Mouse (Mus musculus): ENCODE results near the gene Ofcc1. TPM values are rescaled to one million over a fixed set of nuclear protein-coding genes. Genes with fewer than 3 reads are reported as not detected.

Gene Ofcc1
- polyA plus RNA-seq, 1 experiment from 2014 or later, result not detected

GRCm38 (mm10) chr13:40171775-40172174 lies 189.5 kb downstream of the Ofcc1 start:
- Histone ChIP-seq H3K4me1 (ENCODE audit: control insufficient read depth, insufficient read depth, low read length) (no peaks in the 10 kb centered on the region), H3K27me3 (replicated peaks; ENCODE audit: control insufficient read depth, insufficient read depth, low read length) (no peaks in the 10 kb centered on the region), H3K36me3 (ENCODE audit: control insufficient read depth, insufficient read depth, low read length) (no peaks in the 10 kb centered on the region), H3K4me3 (ENCODE audit: low read depth, low read length) (no peak overlapping the region), H3K9me3 (ENCODE audit: control insufficient read depth, low read length) (no peaks in the 10 kb centered on the region), H3K4me2 (ENCODE audit: low read depth, low read length) (no peak overlapping the region), H3K9ac (ENCODE audit: low read depth, low read length) (no peak overlapping the region), H3K27ac (replicated peaks; ENCODE audit: low read depth, low read length) (no peak overlapping the region)
- WGBS, result 85% methylated on average over 4 of the region's 4 CpGs
- DNase-seq (ENCODE audit: low spot score) (no peak), ATAC-seq (ENCODE audit: low read depth) (no peak)

GRCm38 (mm10) chr13:40167871-40168270 lies 193.4 kb downstream of the Ofcc1 start:
- no peak for DNase-seq (ENCODE audit: low spot score)
- H3K27ac ChIP-seq (replicated peaks; ENCODE audit: low read depth, low read length), result no peak overlapping the region
- H3K9ac ChIP-seq (ENCODE audit: low read depth, low read length), result no peak overlapping the region
- no peak overlapping the region for H3K4me2 ChIP-seq (ENCODE audit: low read depth, low read length)
- no peak overlapping the region for H3K4me3 ChIP-seq (ENCODE audit: low read depth, low read length)
- H3K36me3 ChIP-seq (ENCODE audit: control insufficient read depth, insufficient read depth, low read length), result no peaks in the 10 kb centered on the region
- 29% methylated on average over 7 of the region's 7 CpGs for WGBS
- ATAC-seq (ENCODE audit: low read depth), result no peak
- H3K4me1 ChIP-seq (ENCODE audit: control insufficient read depth, insufficient read depth, low read length), result no peaks in the 10 kb centered on the region
- no peaks in the 10 kb centered on the region for H3K27me3 ChIP-seq (replicated peaks; ENCODE audit: control insufficient read depth, insufficient read depth, low read length)
- no peaks in the 10 kb centered on the region for H3K9me3 ChIP-seq (ENCODE audit: control insufficient read depth, low read length)

GRCm38 (mm10) chr13:40155466-40155865 lies 205.8 kb downstream of the Ofcc1 start:
- Histone ChIP-seq H3K27me3 (replicated peaks; ENCODE audit: control insufficient read depth, insufficient read depth, low read length) (no peaks in the 10 kb centered on the region), H3K4me1 (ENCODE audit: control insufficient read depth, insufficient read depth, low read length) (no peaks in the 10 kb centered on the region), H3K9ac (ENCODE audit: low read depth, low read length) (no peak overlapping the region), H3K9me3 (ENCODE audit: control insufficient read depth, low read length) (no peaks in the 10 kb centered on the region), H3K4me2 (ENCODE audit: low read depth, low read length) (no peak overlapping the region), H3K36me3 (ENCODE audit: control insufficient read depth, insufficient read depth, low read length) (no peaks in the 10 kb centered on the region), H3K27ac (replicated peaks; ENCODE audit: low read depth, low read length) (no peak overlapping the region), H3K4me3 (ENCODE audit: low read depth, low read length) (no peak overlapping the region)
- 43% methylated on average over 3 of the region's 3 CpGs for WGBS
- DNase-seq (ENCODE audit: low spot score) (no peak), ATAC-seq (ENCODE audit: low read depth) (no peak)

GRCm38 (mm10) chr13:40139906-40140305 lies 221.3 kb downstream of the Ofcc1 start:
- ATAC-seq (ENCODE audit: low read depth) (no peak), DNase-seq (ENCODE audit: low spot score) (no peak)
- Histone ChIP-seq H3K27ac (replicated peaks; ENCODE audit: low read depth, low read length) (no peak overlapping the region), H3K4me2 (ENCODE audit: low read depth, low read length) (no peak overlapping the region), H3K4me3 (ENCODE audit: low read depth, low read length) (no peak overlapping the region), H3K9me3 (ENCODE audit: control insufficient read depth, low read length) (no peaks in the 10 kb centered on the region), H3K4me1 (ENCODE audit: control insufficient read depth, insufficient read depth, low read length) (no peaks in the 10 kb centered on the region), H3K36me3 (ENCODE audit: control insufficient read depth, insufficient read depth, low read length) (no peaks in the 10 kb centered on the region), H3K9ac (ENCODE audit: low read depth, low read length) (no peak overlapping the region), H3K27me3 (replicated peaks; ENCODE audit: control insufficient read depth, insufficient read depth, low read length) (no peaks in the 10 kb centered on the region)
- WGBS, result 82% methylated on average over 4 of the region's 4 CpGs

GRCm38 (mm10) chr13:40136096-40136495 lies 225.2 kb downstream of the Ofcc1 start:
- H3K9me3 ChIP-seq (ENCODE audit: control insufficient read depth, low read length), result no peaks in the 10 kb centered on the region
- no peak overlapping the region for H3K9ac ChIP-seq (ENCODE audit: low read depth, low read length)
- no peaks in the 10 kb centered on the region; the same call in 1 of the 2 replicates for H3K4me1 ChIP-seq (ENCODE audit: control insufficient read depth, insufficient read depth, low read length)
- 32% methylated on average over 3 of the region's 3 CpGs for WGBS
- no peaks in the 10 kb centered on the region for H3K36me3 ChIP-seq (ENCODE audit: control insufficient read depth, insufficient read depth, low read length)
- H3K4me3 ChIP-seq (ENCODE audit: low read depth, low read length), result no peak overlapping the region
- ATAC-seq (ENCODE audit: low read depth) (no peak), DNase-seq (ENCODE audit: low spot score) (peak; percentile 6)
- H3K27ac ChIP-seq (replicated peaks; ENCODE audit: low read depth, low read length), result no peak overlapping the region
- H3K4me2 ChIP-seq (ENCODE audit: low read depth, low read length), result no peak overlapping the region
- no peaks in the 10 kb centered on the region for H3K27me3 ChIP-seq (replicated peaks; ENCODE audit: control insufficient read depth, insufficient read depth, low read length)

- no peaks in the 10 kb centered on the region for H3K36me3 ChIP-seq (ENCODE audit: control insufficient read depth, insufficient read depth, low read length)
- no peak overlapping the region for H3K27ac ChIP-seq (replicated peaks; ENCODE audit: low read depth, low read length)
- H3K4me2 ChIP-seq (ENCODE audit: low read depth, low read length), result no peak overlapping the region
- no peaks in the 10 kb centered on the region for H3K9me3 ChIP-seq (ENCODE audit: control insufficient read depth, low read length)
- no peak overlapping the region for H3K4me3 ChIP-seq (ENCODE audit: low read depth, low read length)
- H3K27me3 ChIP-seq (replicated peaks; ENCODE audit: control insufficient read depth, insufficient read depth, low read length), result no peaks in the 10 kb centered on the region
- WGBS, result 47% methylated on average over 12 of the region's 12 CpGs
- DNase-seq (ENCODE audit: low spot score) (no peak), ATAC-seq (ENCODE audit: low read depth) (no peak)
- no peak overlapping the region for H3K9ac ChIP-seq (ENCODE audit: low read depth, low read length)
- no peaks in the 10 kb centered on the region; the same call in 1 of the 2 replicates for H3K4me1 ChIP-seq (ENCODE audit: control insufficient read depth, insufficient read depth, low read length)
Observed at GRCm38 (mm10) chr13:40135670-40136069, 225.6 kb downstream of the Ofcc1 start.

GRCm38 (mm10) chr13:40123868-40124267 lies 237.4 kb downstream of the Ofcc1 start:
- no peak overlapping the region for H3K4me2 ChIP-seq (ENCODE audit: low read depth, low read length)
- no peaks in the 10 kb centered on the region for H3K9me3 ChIP-seq (ENCODE audit: control insufficient read depth, low read length)
- H3K27me3 ChIP-seq (replicated peaks; ENCODE audit: control insufficient read depth, insufficient read depth, low read length), result no peaks in the 10 kb centered on the region
- ATAC-seq (ENCODE audit: low read depth) (no peak), DNase-seq (ENCODE audit: low spot score) (no peak)
- no peaks in the 10 kb centered on the region for H3K4me1 ChIP-seq (ENCODE audit: control insufficient read depth, insufficient read depth, low read length)
- H3K9ac ChIP-seq (ENCODE audit: low read depth, low read length), result no peak overlapping the region
- no peak overlapping the region for H3K27ac ChIP-seq (replicated peaks; ENCODE audit: low read depth, low read length)
- H3K4me3 ChIP-seq (ENCODE audit: low read depth, low read length), result no peak overlapping the region
- WGBS, result 76% methylated on average over 2 of the region's 2 CpGs
- H3K36me3 ChIP-seq (ENCODE audit: control insufficient read depth, insufficient read depth, low read length), result no peaks in the 10 kb centered on the region

GRCm38 (mm10) chr13:40112336-40112735 lies 248.9 kb downstream of the Ofcc1 start:
- Histone ChIP-seq H3K27ac (replicated peaks; ENCODE audit: low read depth, low read length) (no peak overlapping the region), H3K4me3 (ENCODE audit: low read depth, low read length) (no peak overlapping the region), H3K9ac (ENCODE audit: low read depth, low read length) (no peak overlapping the region), H3K4me2 (ENCODE audit: low read depth, low read length) (no peak overlapping the region), H3K9me3 (ENCODE audit: control insufficient read depth, low read length) (no peaks in the 10 kb centered on the region), H3K36me3 (ENCODE audit: control insufficient read depth, insufficient read depth, low read length) (no peaks in the 10 kb centered on the region), H3K4me1 (ENCODE audit: control insufficient read depth, insufficient read depth, low read length) (no peaks in the 10 kb centered on the region), H3K27me3 (replicated peaks; ENCODE audit: control insufficient read depth, insufficient read depth, low read length) (no peaks in the 10 kb centered on the region)
- no peak for ATAC-seq (ENCODE audit: low read depth)
- DNase-seq (ENCODE audit: low spot score), result no peak
- WGBS, result 35% methylated on average over 2 of the region's 2 CpGs

GRCm38 (mm10) chr13:40076236-40076635 lies 285.0 kb downstream of the Ofcc1 start:
- H3K4me2 ChIP-seq (ENCODE audit: low read depth, low read length), result no peak overlapping the region
- H3K36me3 ChIP-seq (ENCODE audit: control insufficient read depth, insufficient read depth, low read length), result no peaks in the 10 kb centered on the region
- no peak overlapping the region for H3K4me3 ChIP-seq (ENCODE audit: low read depth, low read length)
- no peaks in the 10 kb centered on the region for H3K9me3 ChIP-seq (ENCODE audit: control insufficient read depth, low read length)
- no peaks in the 10 kb centered on the region for H3K4me1 ChIP-seq (ENCODE audit: control insufficient read depth, insufficient read depth, low read length)
- whole genome bisulfite sequencing, result 81% methylated on average over 4 of the region's 4 CpGs
- DNase-seq (ENCODE audit: low spot score) (no peak), ATAC-seq (ENCODE audit: low read depth) (no peak)
- no peaks in the 10 kb centered on the region for H3K27me3 ChIP-seq (replicated peaks; ENCODE audit: control insufficient read depth, insufficient read depth, low read length)
- H3K27ac ChIP-seq (replicated peaks; ENCODE audit: low read depth, low read length), result no peak overlapping the region
- no peak overlapping the region for H3K9ac ChIP-seq (ENCODE audit: low read depth, low read length)
